Mouse (Mus musculus): ENCODE data around the gene Cbx8. TPM values are rescaled to one million over a fixed set of nuclear protein-coding genes. Genes with fewer than 3 reads are reported as not detected.
A peak's percentile ranks its signal among the peaks of the same experiment; 100 is the strongest.

Gene Cbx8
- 1 to 10 TPM; 4.0 to 6.7 TPM for polyA plus RNA-seq (2017; shearing (Covaris generic))

- peak; percentile 93 for ATAC-seq
Observed at GRCm38 (mm10) chr11:119040600-119041324, at the start of gene Cbx8. Gene Cbx8 (minus strand): TSS chr11:119040969.

- ATAC-seq, result no peak
Observed at GRCm38 (mm10) chr11:119090076-119090960, 49.5 kb upstream of the Cbx8 start.

GRCm38 (mm10) chr11:119089235-119090075 is 48.7 kb upstream of the Cbx8 start:
- peak; percentile 24 for ATAC-seq

GRCm38 (mm10) chr11:119088391-119089234 is 47.8 kb upstream of the Cbx8 start:
- no peak for ATAC-seq

GRCm38 (mm10) chr11:119087301-119088082 is 46.7 kb upstream of the Cbx8 start:
- no peak for ATAC-seq

GRCm38 (mm10) chr11:119086144-119086971 is 45.6 kb upstream of the Cbx8 start, which contains the start of gene Cbx4:
Gene Cbx4 (minus strand): TSS chr11:119086221.
- peak; percentile 74 for ATAC-seq

- ATAC-seq, result peak; percentile 16
Observed at GRCm38 (mm10) chr11:119085279-119086062, 44.7 kb upstream of the Cbx8 start.

GRCm38 (mm10) chr11:119084446-119085278 is 43.9 kb upstream of the Cbx8 start:
- ATAC-seq, result no peak

- peak; percentile 17 for ATAC-seq
Observed at GRCm38 (mm10) chr11:119083724-119084445, 43.1 kb upstream of the Cbx8 start.

GRCm38 (mm10) chr11:119082638-119083599 is 42.1 kb upstream of the Cbx8 start:
- no peak for ATAC-seq

- ATAC-seq, result no peak
Observed at GRCm38 (mm10) chr11:119081839-119082637, 41.3 kb upstream of the Cbx8 start.

- ATAC-seq, result no peak
Observed at GRCm38 (mm10) chr11:119081148-119081838, 40.5 kb upstream of the Cbx8 start.

GRCm38 (mm10) chr11:119080461-119081147 is 39.8 kb upstream of the Cbx8 start:
- no peak for ATAC-seq

GRCm38 (mm10) chr11:119079445-119079837 is 38.7 kb upstream of the Cbx8 start:
- no peak for ATAC-seq
